Mouse (Mus musculus): ENCODE data around the gene Bcl7b. TPM values are rescaled to one million over a fixed set of nuclear protein-coding genes. Genes with fewer than 3 reads are reported as not detected.

Bcl7b gene
- total RNA-seq (2022) = 10 to 100 TPM; 65.5 to 89.7 (median 78.2) TPM

DNA sequence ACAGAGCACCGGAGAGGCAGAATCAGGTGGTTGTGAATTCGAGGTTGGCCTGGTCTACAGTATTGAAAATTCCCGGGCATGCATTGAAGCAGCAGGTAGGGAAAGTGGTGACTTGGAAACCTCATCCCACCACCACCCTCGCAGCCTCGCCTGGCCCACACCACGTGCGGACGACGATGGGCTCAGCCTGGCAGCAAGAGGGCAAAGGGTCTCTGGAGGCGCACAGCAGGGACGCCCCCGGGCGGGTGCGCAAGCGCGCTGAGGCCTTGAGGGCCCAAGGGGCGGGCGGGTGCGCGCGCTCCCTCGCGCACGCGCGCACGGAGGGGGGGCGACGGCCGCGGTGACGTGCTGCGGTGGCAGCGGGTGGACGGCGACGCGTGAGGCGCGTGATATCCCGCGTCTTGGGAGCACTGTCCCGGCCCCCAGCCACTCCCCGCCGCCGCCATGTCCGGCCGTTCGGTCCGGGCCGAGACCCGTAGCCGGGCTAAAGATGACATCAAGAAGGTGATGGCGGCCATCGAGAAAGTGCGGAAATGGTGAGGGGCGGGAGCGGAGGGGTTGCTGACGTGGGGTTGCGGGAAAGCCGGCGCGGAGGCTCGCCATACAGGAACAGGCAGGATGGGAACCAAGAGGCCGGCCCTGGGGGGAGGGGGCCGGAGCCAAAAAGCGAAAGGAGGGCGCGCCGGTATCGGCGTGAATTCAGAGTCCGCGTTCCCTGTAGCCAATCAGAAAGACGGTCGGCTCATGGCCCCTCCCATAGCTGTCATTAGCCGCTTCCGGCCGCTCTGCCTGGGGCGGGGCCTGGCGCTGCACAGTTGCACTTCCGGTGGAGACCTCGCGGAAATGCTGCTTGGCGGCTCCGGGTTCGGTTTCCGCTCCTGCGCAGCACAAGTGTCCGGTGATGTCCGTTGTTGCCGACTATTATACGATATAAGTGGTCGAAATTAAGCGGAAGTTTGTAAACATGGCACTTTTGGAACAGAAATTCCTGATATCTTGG is at the start of gene Bcl7b:
Bcl7b (plus strand) TSS at position 221 of the 1,000 bp plus-strand sequence.
- peak; percentile 98 for DNase-seq

DNA sequence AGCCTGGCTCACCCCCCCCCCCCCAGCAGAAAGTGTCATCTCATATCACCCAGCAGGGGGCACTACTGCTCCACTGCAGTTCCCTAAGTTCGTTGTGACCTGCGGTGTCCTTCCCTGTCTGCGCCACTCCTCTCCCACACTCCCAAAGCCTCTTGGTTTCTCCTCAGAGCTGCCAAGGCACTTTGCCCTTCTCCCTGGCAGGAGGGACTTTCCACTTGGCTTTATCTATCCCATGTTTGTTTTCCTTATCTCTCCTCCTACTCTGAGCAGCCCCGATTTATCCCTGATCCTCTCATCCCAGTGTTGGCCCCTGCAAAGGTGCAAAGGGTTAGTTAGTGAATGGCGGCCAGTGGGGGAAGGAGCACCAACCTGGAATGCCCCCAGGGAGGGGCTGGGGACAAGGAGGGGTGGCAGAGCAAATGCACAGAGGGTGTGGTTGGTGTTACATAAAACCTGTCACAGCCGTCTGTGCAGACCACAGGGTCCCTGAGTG is 49.4 kb upstream of the Bcl7b start:
- DNase-seq = peak; percentile 47

GRCm38 (mm10) chr5:135120753-135121152 is 47.3 kb upstream of the Bcl7b start:
- no peak for DNase-seq

DNA sequence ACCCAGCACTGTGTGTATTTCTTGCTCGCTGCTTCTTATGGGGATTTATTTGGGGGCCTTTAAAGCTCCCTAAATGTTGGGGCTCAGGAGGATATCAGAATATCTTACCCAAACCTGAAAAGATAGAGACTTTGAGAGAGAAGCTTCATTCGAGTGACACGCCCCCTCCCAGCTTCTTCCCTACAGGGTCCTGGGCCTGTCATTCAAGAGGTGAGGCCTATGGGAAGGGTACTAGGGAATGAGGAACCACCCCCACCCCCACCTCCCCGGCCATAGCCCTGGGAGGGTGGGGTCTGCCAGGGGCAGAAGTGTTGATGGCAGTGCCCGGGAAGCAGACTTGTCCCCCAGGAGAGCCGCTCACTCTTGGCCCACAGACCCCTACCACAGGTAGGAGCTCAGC is 42.0 kb upstream of the Bcl7b start:
- DNase-seq = no peak

- DNase-seq = no peak
These were observed 40.4 kb upstream of the Bcl7b start for GRCm38 (mm10) chr5:135127669-135128068.

- no peak for DNase-seq
These were observed 38.3 kb upstream of the Bcl7b start for GRCm38 (mm10) chr5:135129747-135130146.

GRCm38 (mm10) chr5:135133736-135134405 is 34.2 kb upstream of the Bcl7b start:
- no peak for DNase-seq

GRCm38 (mm10) chr5:135134534-135134933 is 33.5 kb upstream of the Bcl7b start:
- no peak for DNase-seq

DNA sequence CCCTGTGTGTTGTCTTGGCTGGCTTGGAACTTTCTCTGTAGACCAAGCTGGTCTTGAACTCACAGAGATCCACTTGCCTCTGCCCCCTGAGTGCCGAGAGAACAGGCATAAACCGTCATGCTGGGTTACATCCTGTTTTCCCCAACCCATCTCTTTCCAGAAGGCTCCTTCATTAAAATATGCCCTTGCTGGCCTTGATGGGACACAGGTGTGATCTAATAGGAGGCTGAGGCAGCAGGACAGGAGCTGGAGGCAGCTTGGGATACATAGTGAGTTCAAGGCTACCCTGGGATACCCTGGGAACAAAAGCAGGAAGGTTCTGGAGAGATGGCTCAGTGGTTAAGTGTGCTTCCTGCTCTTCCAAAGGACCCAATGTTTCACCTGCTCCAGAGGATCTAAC is 28.2 kb upstream of the Bcl7b start:
- DNase-seq = no peak

DNA sequence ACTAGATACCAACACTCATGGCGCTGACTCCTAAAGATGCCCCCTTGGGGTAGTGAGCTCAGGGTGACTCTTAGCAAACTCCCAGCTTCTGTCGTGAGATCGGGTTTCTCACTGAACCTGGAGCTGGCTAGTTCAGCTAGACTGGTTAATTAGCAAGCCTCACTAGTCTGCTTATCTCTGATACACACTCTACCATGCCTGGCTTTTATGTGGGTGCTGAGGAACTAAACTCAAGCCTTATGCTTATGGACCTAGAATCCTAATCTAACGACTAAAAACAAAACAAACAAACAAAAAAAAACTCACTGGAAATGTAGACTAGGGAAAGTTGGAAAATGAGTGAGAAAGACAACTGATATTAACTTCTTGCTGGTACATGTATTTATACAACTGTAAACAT is 23.6 kb upstream of the Bcl7b start:
- DNase-seq = no peak

DNA sequence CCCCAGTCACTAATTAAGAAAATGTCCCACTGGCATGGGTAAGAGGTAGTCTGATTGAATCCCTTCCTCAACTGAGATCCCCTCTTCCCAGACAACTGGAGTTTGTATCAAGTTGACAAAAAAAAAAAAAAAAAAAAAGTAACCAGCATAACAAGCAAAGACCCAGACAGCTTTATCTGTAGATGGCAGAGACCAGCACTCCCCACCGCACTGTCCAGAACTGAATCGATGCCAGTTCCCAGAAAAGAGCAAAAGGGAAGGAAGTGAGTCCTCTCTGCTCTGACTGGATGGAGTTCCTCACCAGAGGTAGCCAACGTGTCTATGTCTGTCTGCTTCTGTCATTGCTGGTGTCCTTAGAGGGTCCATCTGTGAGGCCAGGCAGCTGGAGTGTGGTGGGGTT is 22.6 kb upstream of the Bcl7b start:
- DNase-seq = no peak

DNA sequence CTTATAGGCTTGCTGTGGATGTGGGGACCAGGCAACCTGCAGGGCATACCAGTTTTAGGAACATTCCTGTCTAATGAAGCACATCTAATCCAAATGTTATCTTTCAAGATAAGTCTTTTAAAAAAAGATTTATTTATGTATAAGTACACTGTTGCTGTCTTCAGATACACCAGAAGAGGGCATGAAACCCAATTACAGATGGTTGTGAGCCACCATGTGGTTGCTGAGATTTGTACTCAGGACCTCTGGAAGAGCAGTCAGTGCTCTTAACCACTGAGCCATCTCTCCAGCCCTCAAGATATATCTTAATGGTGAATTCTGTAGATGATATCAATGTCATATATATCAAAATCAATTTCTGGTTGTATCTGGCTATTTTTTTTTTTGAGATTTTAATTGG is 22.1 kb upstream of the Bcl7b start:
- no peak for DNase-seq

DNA sequence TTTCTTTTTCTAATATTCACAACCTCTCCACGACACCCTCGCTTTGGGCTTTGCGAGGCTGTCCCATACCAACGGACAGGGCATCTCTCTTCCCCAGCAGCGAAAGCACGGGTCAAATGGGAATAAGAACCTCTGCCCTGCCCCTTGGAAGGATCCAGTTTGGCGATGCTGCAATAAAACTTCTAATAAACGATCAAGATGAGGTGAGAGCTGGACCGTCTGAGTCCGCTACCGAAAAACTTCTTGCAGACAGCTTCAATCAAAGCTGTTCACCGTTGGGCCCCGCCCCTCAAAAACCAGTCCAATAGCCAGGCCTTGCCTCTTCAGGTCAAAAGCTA is 19.4 kb upstream of the Bcl7b start:
- no peak for DNase-seq

DNA sequence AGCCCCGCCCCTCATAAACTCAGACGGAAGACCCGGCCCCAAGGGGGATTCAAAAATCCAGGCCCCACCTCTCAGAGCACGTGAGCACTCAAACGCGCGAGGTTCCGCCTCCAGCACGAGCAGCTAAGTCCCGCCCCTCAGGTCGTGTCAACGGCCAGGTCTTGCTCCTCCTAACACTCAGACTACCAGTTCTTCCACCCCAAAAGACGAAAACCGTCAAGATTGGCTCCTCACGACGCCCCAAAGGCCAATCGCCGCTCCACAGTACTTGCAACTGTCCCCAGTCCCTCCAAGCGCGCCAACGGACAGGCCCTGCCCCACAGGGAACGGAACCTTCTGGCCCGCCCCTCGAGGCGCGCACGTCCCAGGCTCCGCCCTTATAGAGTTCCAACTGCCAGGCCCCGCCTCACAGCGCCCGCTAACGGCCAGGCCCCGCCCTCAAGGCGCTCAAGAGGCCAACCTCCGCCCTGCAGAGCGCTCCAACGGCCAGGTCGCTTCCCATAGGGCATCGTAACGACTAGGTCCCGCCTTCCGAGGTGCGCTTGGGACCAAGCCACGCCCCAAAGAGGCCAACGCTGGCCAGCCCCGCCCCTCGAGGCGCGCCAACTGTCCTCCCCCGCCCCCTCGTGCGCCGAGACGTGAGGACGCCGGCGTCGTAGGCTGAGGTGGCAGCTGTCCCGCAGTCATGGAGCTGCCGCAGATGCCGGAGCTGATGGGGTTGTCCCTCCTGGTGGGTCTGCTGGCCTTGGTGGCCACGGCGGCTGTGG is 18.8 kb upstream of the Bcl7b start, which contains the start of gene Tbl2:
Tbl2 (plus strand) TSS at position 605 of the 767 bp plus-strand sequence.
- peak; percentile 99 for DNase-seq

DNA sequence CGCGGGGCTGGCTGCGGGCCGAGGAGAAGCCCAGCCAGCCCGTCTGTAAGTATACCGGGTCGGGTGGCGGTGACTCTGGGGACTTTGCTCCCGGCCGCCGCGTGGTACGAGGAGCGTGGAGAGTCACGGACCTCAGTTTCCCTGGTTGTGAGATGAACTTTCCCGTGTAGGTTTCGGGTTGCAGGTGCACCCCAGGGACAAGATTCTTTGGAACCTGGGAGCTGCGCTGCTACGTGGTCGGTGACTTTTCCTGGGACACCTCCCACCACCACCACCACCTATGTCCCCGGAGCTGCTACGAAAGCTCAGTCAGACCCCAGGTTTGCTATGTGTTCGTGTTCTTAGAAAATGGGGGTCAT is 18.3 kb upstream of the Bcl7b start:
- no peak for DNase-seq

GRCm38 (mm10) chr5:135156496-135156895 is 11.6 kb upstream of the Bcl7b start:
- no peak for DNase-seq

DNA sequence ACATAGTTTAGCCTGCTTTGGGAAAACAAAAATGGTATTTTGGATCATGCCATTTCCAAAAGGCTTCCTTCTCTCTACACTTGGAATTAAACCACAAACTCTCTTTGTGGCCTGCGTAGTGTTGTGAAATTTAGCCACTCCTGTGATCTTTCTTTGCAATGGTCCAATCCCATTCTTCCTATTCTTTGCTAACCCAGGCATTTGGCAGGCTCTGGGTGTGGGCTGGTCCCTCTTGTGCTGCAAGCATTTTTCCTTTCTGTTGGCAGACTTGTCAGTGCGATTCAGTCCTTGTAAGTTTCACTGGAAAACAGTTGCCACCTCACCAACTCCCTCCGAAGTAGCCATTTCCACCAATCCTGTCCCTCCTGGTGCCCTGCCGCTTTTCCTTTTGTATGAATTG is 6.9 kb upstream of the Bcl7b start:
- DNase-seq = peak; percentile 50

GRCm38 (mm10) chr5:135161650-135162049 is 6.4 kb upstream of the Bcl7b start:
- no peak for DNase-seq

DNA sequence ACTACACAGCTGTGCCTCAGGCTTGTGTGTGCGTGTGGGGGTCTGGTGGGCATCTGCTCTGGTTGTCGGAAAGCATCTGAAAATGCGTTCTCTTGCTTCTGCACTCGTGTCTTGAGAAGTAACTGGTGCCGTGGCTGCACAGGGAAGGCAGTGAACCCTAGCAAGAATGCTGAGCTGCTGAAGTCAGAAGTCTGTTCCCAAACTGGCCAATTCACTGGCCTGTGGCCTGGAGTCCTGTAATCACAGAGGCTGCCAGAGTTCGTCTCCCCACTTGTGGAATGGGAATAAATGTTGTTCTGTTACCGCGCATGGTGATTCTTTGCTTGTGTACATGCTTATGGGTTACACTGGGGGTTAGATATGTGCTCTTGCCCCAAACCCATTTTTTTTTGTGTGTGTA is 5.7 kb upstream of the Bcl7b start:
- DNase-seq = no peak

GRCm38 (mm10) chr5:135162821-135163220 is 5.3 kb upstream of the Bcl7b start:
- DNase-seq = no peak

- no peak for DNase-seq
These were observed 1.2 kb upstream of the Bcl7b start for GRCm38 (mm10) chr5:135166909-135167308.

- DNase-seq = no peak
These were observed 614 bp upstream of the Bcl7b start for GRCm38 (mm10) chr5:135167469-135167868.

DNA sequence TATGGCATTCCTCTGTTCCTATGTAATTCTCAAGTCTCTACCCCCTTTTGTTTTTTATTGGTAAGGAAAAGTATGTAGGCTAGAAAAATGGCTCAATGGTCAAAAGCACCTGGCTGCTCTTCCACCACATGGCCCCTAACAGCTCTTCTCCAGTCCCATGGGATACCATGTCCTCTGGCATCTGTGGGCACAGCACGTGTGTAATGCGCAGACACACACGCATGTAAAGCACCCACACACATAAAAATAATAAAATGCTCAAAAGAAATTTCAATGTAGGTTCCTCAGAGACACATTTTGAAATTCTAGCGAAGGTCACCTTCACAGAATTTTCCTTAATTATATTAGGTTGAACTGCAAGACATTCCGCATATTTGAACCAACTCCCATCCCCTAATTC is 1.4 kb downstream of the Bcl7b start:
- DNase-seq = no peak
